Mouse (Mus musculus) embryonic fibroblast, embryonic 13.5 days (primary cell): ENCODE measurements around the gene Hist1h2bg.

Experiments used
- CTCF ChIP-seq: IDR thresholded peaks from 2 replicates; pipeline ENCODE4 v1.5.1; 2011; ENCODE audit warnings: mild to moderate bottlenecking, control low read depth, low read length, moderate library complexity, borderline replicate concordance; ENCODE audit not compliant: insufficient read depth
- POLR2A ChIP-seq: IDR thresholded peaks from 2 replicates; pipeline ENCODE4 v1.6.1; 2011; ENCODE audit warnings: low read depth, mild to moderate bottlenecking, control low read depth, low read length, moderate library complexity

GRCm38 (mm10) chr13:23592614-23593013 lies 21.4 kb downstream of the Hist1h2bg start:
- TF ChIP-seq CTCF (no peak), POLR2A (no peak)
